Mouse (Mus musculus): ENCODE data around the gene Gm8126. TPM values are rescaled to one million over a fixed set of nuclear protein-coding genes. Genes with fewer than 3 reads are reported as not detected.
"Not testable (repeated sequence)": the region's sequence is repeated elsewhere in the genome, so short reads cannot be mapped to it uniquely, and the experiment has no call there.

Gm8126 gene
- polyA plus RNA-seq, 1 experiment from 2014 or later: not detected

- WGBS (ENCODE audit: insufficient replicate concordance): 76% methylated on average over 8 of the region's 8 CpGs
Measured at GRCm38 (mm10) chr14:43274986-43275511, 16.6 kb downstream of the Gm8126 start, which contains the start of gene Gm9732. Gene Gm9732, plus strand, starts transcription at chr14:43275036.

GRCm38 (mm10) chr14:43275752-43276151 is 17.3 kb downstream of the Gm8126 start:
- not testable (repeated sequence) for H3K36me3 ChIP-seq (replicated peaks; ENCODE audit: insufficient read depth, low read length); DNase-seq; H3K27ac ChIP-seq (ENCODE audit: low read depth); H3K4me2 ChIP-seq (ENCODE audit: low read depth, low read length); H3K9ac ChIP-seq (replicated peaks); ATAC-seq; H3K9me3 ChIP-seq (ENCODE audit: low read length); H3K4me1 ChIP-seq (ENCODE audit: insufficient read depth); H3K4me3 ChIP-seq (ENCODE audit: low read depth, low read length); H3K27me3 ChIP-seq (ENCODE audit: insufficient read depth, low read length)
- WGBS (ENCODE audit: insufficient replicate concordance): 67% methylated on average over 1 of the region's 1 CpGs

More at GRCm38 (mm10) chr14:43274986-43275511, 16.6 kb downstream of the Gm8126 start, which contains the start of gene Gm9732:
- not testable (repeated sequence) for H3K4me2 ChIP-seq (ENCODE audit: low read depth, low read length); H3K36me3 ChIP-seq (replicated peaks; ENCODE audit: insufficient read depth, low read length); ATAC-seq; H3K4me1 ChIP-seq (ENCODE audit: insufficient read depth); H3K27ac ChIP-seq (ENCODE audit: low read depth); H3K27me3 ChIP-seq (ENCODE audit: insufficient read depth, low read length); DNase-seq; H3K4me3 ChIP-seq (ENCODE audit: low read depth, low read length); H3K9ac ChIP-seq (replicated peaks); H3K9me3 ChIP-seq (ENCODE audit: low read length)

- WGBS (ENCODE audit: insufficient replicate concordance): 52% methylated on average over 2 of the region's 2 CpGs
- H3K27me3 ChIP-seq (ENCODE audit: insufficient read depth, low read length): not testable (repeated sequence)
Measured at GRCm38 (mm10) chr14:43277468-43277867, 19.0 kb downstream of the Gm8126 start.

GRCm38 (mm10) chr14:43278146-43278545 is 19.7 kb downstream of the Gm8126 start:
- H3K27me3 ChIP-seq (ENCODE audit: insufficient read depth, low read length); H3K4me2 ChIP-seq (ENCODE audit: low read depth, low read length); H3K36me3 ChIP-seq (replicated peaks; ENCODE audit: insufficient read depth, low read length); ATAC-seq; H3K9me3 ChIP-seq (ENCODE audit: low read length); DNase-seq; H3K4me3 ChIP-seq (ENCODE audit: low read depth, low read length); H3K9ac ChIP-seq (replicated peaks); H3K27ac ChIP-seq (ENCODE audit: low read depth); H3K4me1 ChIP-seq (ENCODE audit: insufficient read depth): not testable (repeated sequence)
- whole genome bisulfite sequencing (ENCODE audit: insufficient replicate concordance): 45% methylated on average over 4 of the region's 4 CpGs

More at GRCm38 (mm10) chr14:43277468-43277867, 19.0 kb downstream of the Gm8126 start:
- H3K9me3 ChIP-seq (ENCODE audit: low read length); H3K4me1 ChIP-seq (ENCODE audit: insufficient read depth); ATAC-seq; H3K27ac ChIP-seq (ENCODE audit: low read depth); H3K9ac ChIP-seq (replicated peaks); DNase-seq; H3K4me3 ChIP-seq (ENCODE audit: low read depth, low read length); H3K4me2 ChIP-seq (ENCODE audit: low read depth, low read length); H3K36me3 ChIP-seq (replicated peaks; ENCODE audit: insufficient read depth, low read length): not testable (repeated sequence)

- H3K4me1 ChIP-seq (ENCODE audit: insufficient read depth); H3K27ac ChIP-seq (ENCODE audit: low read depth); H3K9ac ChIP-seq (replicated peaks); ATAC-seq; H3K27me3 ChIP-seq (ENCODE audit: insufficient read depth, low read length); H3K9me3 ChIP-seq (ENCODE audit: low read length); H3K36me3 ChIP-seq (replicated peaks; ENCODE audit: insufficient read depth, low read length); DNase-seq; H3K4me2 ChIP-seq (ENCODE audit: low read depth, low read length); H3K4me3 ChIP-seq (ENCODE audit: low read depth, low read length): not testable (repeated sequence)
- WGBS (ENCODE audit: insufficient replicate concordance): 83% methylated on average over 3 of the region's 3 CpGs
Measured at GRCm38 (mm10) chr14:43278681-43279080, 20.2 kb downstream of the Gm8126 start.

GRCm38 (mm10) chr14:43293503-43293902 is 35.1 kb downstream of the Gm8126 start, which contains the start of gene Gm8127:
Gene Gm8127, minus strand, starts transcription at chr14:43293832.
- 62% methylated on average over 3 of the region's 3 CpGs for WGBS (ENCODE audit: insufficient replicate concordance)
- not testable (repeated sequence) for H3K4me1 ChIP-seq (ENCODE audit: insufficient read depth); H3K9me3 ChIP-seq (ENCODE audit: low read length); DNase-seq; H3K4me2 ChIP-seq (ENCODE audit: low read depth, low read length); H3K9ac ChIP-seq (replicated peaks); H3K27ac ChIP-seq (ENCODE audit: low read depth); H3K36me3 ChIP-seq (replicated peaks; ENCODE audit: insufficient read depth, low read length); ATAC-seq; H3K4me3 ChIP-seq (ENCODE audit: low read depth, low read length); H3K27me3 ChIP-seq (ENCODE audit: insufficient read depth, low read length)

Other genes with a start within 250 kb of the Gm8126 start
- gene Gm10376, start 243.0 kb upstream of the Gm8126 start, polyA plus RNA-seq (2015; fragmentation: Nextera tagmentation; extraction: Ambion mirVana): not detected in 2 replicates
- gene Gm8094, start 182.0 kb upstream of the Gm8126 start, polyA plus RNA-seq (2015; fragmentation: Nextera tagmentation; extraction: Ambion mirVana): not detected in 2 replicates
- gene Gm8104, start 158.0 kb upstream of the Gm8126 start, polyA plus RNA-seq (2015; fragmentation: Nextera tagmentation; extraction: Ambion mirVana): not detected in 2 replicates
- gene Gm7233, start 78.8 kb upstream of the Gm8126 start, polyA plus RNA-seq (2015; fragmentation: Nextera tagmentation; extraction: Ambion mirVana): not detected in 2 replicates
- not detected in 2 replicates for gene Gm8122, start 23.3 kb upstream of the Gm8126 start, polyA plus RNA-seq (2015; fragmentation: Nextera tagmentation; extraction: Ambion mirVana)
- gene Gm9732, start 16.4 kb downstream of the Gm8126 start, polyA plus RNA-seq (2015; fragmentation: Nextera tagmentation; extraction: Ambion mirVana): not detected in 2 replicates
- not detected in 2 replicates for gene Gm8127, start 35.2 kb downstream of the Gm8126 start, polyA plus RNA-seq (2015; fragmentation: Nextera tagmentation; extraction: Ambion mirVana)
- not detected in 2 replicates for gene 1700001F09Rik, start 89.2 kb downstream of the Gm8126 start, polyA plus RNA-seq (2015; fragmentation: Nextera tagmentation; extraction: Ambion mirVana)
- not detected in 2 replicates for gene Gm8138, start 157.7 kb downstream of the Gm8126 start, polyA plus RNA-seq (2015; fragmentation: Nextera tagmentation; extraction: Ambion mirVana)